Mouse (Mus musculus): ENCODE results near the gene Hsph1.

DNA sequence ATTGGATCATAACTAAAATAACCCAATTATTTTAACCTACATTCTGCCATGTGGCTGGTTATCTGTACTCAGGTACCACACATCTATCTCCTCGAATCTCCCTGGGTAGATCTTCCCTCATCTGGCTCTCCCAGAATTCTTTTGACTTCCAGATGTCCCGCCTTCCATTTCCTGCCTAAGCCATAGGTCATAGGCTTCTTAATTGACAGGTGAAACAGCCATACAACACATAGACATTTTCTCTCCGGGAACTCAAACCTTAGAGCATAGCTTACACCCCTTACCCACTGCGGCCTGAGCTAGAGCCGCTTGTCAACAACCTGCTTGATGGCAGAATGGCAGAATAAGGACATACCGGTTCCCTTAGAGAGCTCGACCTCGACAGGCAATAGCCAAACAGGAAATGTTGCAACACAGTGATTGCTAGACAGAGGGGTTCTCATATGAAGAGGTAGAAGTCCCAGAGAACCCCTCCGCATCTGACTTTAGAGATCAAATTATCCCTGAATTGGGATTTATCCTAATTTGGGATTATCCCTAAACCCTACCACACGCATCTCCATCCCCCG, 48.8 kb downstream of the Hsph1 start:
- no peak for TF ChIP-seq CTCF (conservative IDR thresholded peaks at IDR 0.05 in 1 of 2, IDR thresholded peaks at IDR 0.05 in 1 of 2; ENCODE audit: low read depth in 2 of 2, low read length in 2 of 2)
- no peak for TF ChIP-seq MEF2A (IDR thresholded peaks at IDR 0.05; ENCODE audit: borderline replicate concordance, low read depth, low read length)
- TF ChIP-seq TCF12 (IDR thresholded peaks at IDR 0.05; ENCODE audit: low read depth, low read length): no peak
- TF ChIP-seq POLR2A (IDR thresholded peaks at IDR 0.05; ENCODE audit: low read depth, low read length): no peak
- TF ChIP-seq E2F4 (IDR thresholded peaks at IDR 0.05; ENCODE audit: insufficient replicate concordance, low read depth, low read length): no peak
- no peak for TF ChIP-seq JUND (conservative IDR thresholded peaks at IDR 0.05; ENCODE audit: low read depth, low read length)

Measured in CH12.LX (cell line).